Mouse (Mus musculus) embryonic facial prominence, embryonic 11.5 days (tissue): ENCODE results near the gene Yif1b. TPM values are rescaled to one million over a fixed set of nuclear protein-coding genes. Genes with fewer than 3 reads are reported as not detected.

Experiments used
- ATAC-seq: fragments of 200-750 bp; cut with Nextera tagmentation; replicated peaks from 2 replicates; pipeline ENCODE4 v1.8.0; 2017; ENCODE audit warnings: low read depth; ENCODE audit not compliant: insufficient number of reproducible peaks, low FRiP score, low TSS enrichment
- DNase-seq: peaks from one replicate; pipeline ENCODE4 v3.0.0-alpha.2; 2015; ENCODE audit warnings: low spot score
- H3K27ac ChIP-seq: fragments of 300-500 bp; sonication (generic); replicated peaks from 2 replicates; pipeline ENCODE4 v1.5.1; 2014; ENCODE audit warnings: mild to moderate bottlenecking, low read depth, low read length, control low read depth
- H3K27me3 ChIP-seq: fragments of 300-500 bp; sonication (generic); 2 replicates; pipeline ENCODE4 v1.6.1; 2014; ENCODE audit warnings: mild to moderate bottlenecking, low read length, moderate library complexity, mixed read lengths; ENCODE audit not compliant: control insufficient read depth, insufficient read depth
- H3K36me3 ChIP-seq: fragments of 300-500 bp; sonication (generic); replicated peaks from 2 replicates; pipeline ENCODE4 v1.6.1; 2014; ENCODE audit warnings: low read depth, mild to moderate bottlenecking, low read length, moderate library complexity, mixed read lengths; ENCODE audit not compliant: control insufficient read depth, insufficient read depth
- H3K4me1 ChIP-seq: fragments of 300-500 bp; sonication (generic); 2 replicates; pipeline ENCODE4 v1.6.1; 2014; ENCODE audit warnings: low read length, mixed read lengths; ENCODE audit not compliant: control insufficient read depth, insufficient read depth
- H3K4me2 ChIP-seq: fragments of 300-500 bp; sonication (generic); 2 replicates; pipeline ENCODE4 v1.6.1; 2014; ENCODE audit warnings: low read depth, mild to moderate bottlenecking, control low read depth, low read length, moderate library complexity
- H3K4me3 ChIP-seq: fragments of 300-500 bp; sonication (generic); 2 replicates; pipeline ENCODE4 v1.5.1; 2014; ENCODE audit warnings: low read depth, low read length, control low read depth
- H3K9ac ChIP-seq: fragments of 300-500 bp; sonication (generic); replicated peaks from 2 replicates; pipeline ENCODE4 v1.6.1; 2014; ENCODE audit warnings: mild to moderate bottlenecking, control low read depth, low read length
- H3K9me3 ChIP-seq: fragments of 300-500 bp; sonication (generic); replicated peaks from 2 replicates; pipeline ENCODE4 v1.6.1; 2016; ENCODE audit warnings: mild to moderate bottlenecking, low read length, inconsistent platforms, mixed read lengths; ENCODE audit not compliant: control insufficient read depth
- WGBS: fragments of 180-500 bp; shearing (Covaris S2); extraction: QIAGEN DNeasy Blood & Tissue Kit; methylation state at CpG from one replicate; pipeline ENCODE4 v1.1.7; 2014; 5-methylcytosine and 5-hydroxymethylcytosine counted together
- polyA plus RNA-seq: library from polyadenylated mRNA; unstranded; fragments of >200 nt; fragmentation: Nextera tagmentation; extraction: Ambion mirVana; gene quantifications from 2 replicates; pipeline ENCODE4 v1.2.1, GENCODE M21; 2014

The Yif1b gene
- polyA plus RNA-seq, 1 experiment from 2014 or later: 86.1 TPM

- Histone ChIP-seq H3K4me2 (peak within 1 kb of the TSS; percentile 19), H3K27me3 (no peaks in the 10 kb centered on the region; the same call in 1 of the 2 replicates), H3K4me1 (no peaks in the 10 kb centered on the region), H3K9ac (no peak within 1 kb of the TSS), H3K27ac (no peak within 1 kb of the TSS), H3K9me3 (no peaks in the 10 kb centered on the region), H3K36me3 (no peaks in the 10 kb centered on the region), H3K4me3 (no peak within 1 kb of the TSS)
- DNase-seq: peak; percentile 75
- 2% methylated on average over 20 of the region's 20 CpGs for WGBS
- peak; percentile 57 for ATAC-seq
Observed at GRCm38 (mm10) chr7:29213675-29214082, 24.4 kb upstream of the Yif1b start, which contains the start of gene Catsperg1. Catsperg1 (minus strand) TSS chr7:29214035.

GRCm38 (mm10) chr7:29214236-29214635 lies 23.9 kb upstream of the Yif1b start:
- no peaks in the 10 kb centered on the region for H3K4me1 ChIP-seq
- no peak for DNase-seq
- no peaks in the 10 kb centered on the region for H3K36me3 ChIP-seq
- H3K27ac ChIP-seq: no peak overlapping the region
- no peaks in the 10 kb centered on the region; the same call in 1 of the 2 replicates for H3K27me3 ChIP-seq
- 69% methylated on average over 2 of the region's 2 CpGs for WGBS
- ATAC-seq: no peak
- no peak overlapping the region for H3K4me3 ChIP-seq
- H3K9me3 ChIP-seq: no peaks in the 10 kb centered on the region
- H3K4me2 ChIP-seq: no peak overlapping the region
- no peak overlapping the region for H3K9ac ChIP-seq

- Histone ChIP-seq H3K27me3 (no peaks in the 10 kb centered on the region; the same call in 1 of the 2 replicates), H3K4me2 (no peak overlapping the region), H3K36me3 (no peaks in the 10 kb centered on the region), H3K4me1 (no peaks in the 10 kb centered on the region), H3K9ac (no peak overlapping the region), H3K9me3 (no peaks in the 10 kb centered on the region; the same call in 1 of the 2 replicates), H3K4me3 (no peak overlapping the region), H3K27ac (no peak overlapping the region)
- WGBS: 46% methylated on average over 15 of the region's 15 CpGs
- ATAC-seq: no peak
- no peak for DNase-seq
Observed at GRCm38 (mm10) chr7:29214846-29215245, 23.3 kb upstream of the Yif1b start.

GRCm38 (mm10) chr7:29224756-29225394 lies 13.3 kb upstream of the Yif1b start:
- ATAC-seq (peak; percentile 47; the same call in 1 of the 2 replicates), DNase-seq (peak; percentile 75)
- Histone ChIP-seq H3K9me3 (no peaks in the 10 kb centered on the region), H3K4me2 (peak overlapping the region; percentile 42), H3K27ac (no peak overlapping the region), H3K27me3 (no peaks in the 10 kb centered on the region), H3K36me3 (no peaks in the 10 kb centered on the region), H3K9ac (peak overlapping the region; percentile 39), H3K4me1 (peaks cover 9% of the 10 kb centered on the region), H3K4me3 (peak overlapping the region; percentile 15; the same call in 1 of the 2 replicates)
- WGBS: 8% methylated on average over 16 of the region's 16 CpGs

GRCm38 (mm10) chr7:29225520-29225919 lies 12.6 kb upstream of the Yif1b start:
- Histone ChIP-seq H3K27ac (no peak overlapping the region), H3K9me3 (no peaks in the 10 kb centered on the region), H3K4me2 (peak overlapping the region; percentile 42), H3K36me3 (no peaks in the 10 kb centered on the region), H3K4me3 (no peak overlapping the region), H3K27me3 (no peaks in the 10 kb centered on the region), H3K9ac (peak overlapping the region; percentile 39), H3K4me1 (peaks cover 9% of the 10 kb centered on the region)
- ATAC-seq (0 out of 2 replicates have a peak, but pooled peaks have one; percentile 42), DNase-seq (no peak)
- WGBS: 72% methylated on average over 13 of the region's 13 CpGs

- no peak for ATAC-seq
- H3K4me2 ChIP-seq: no peak overlapping the region
- H3K9ac ChIP-seq: no peak overlapping the region
- no peak for DNase-seq
- H3K4me3 ChIP-seq: no peak overlapping the region
- H3K27me3 ChIP-seq: peaks cover 15% of the 10 kb centered on the region
- H3K36me3 ChIP-seq: no peaks in the 10 kb centered on the region
- 74% methylated on average over 4 of the region's 4 CpGs for WGBS
- H3K4me1 ChIP-seq: peaks cover 13% of the 10 kb centered on the region
- no peak overlapping the region for H3K27ac ChIP-seq
- H3K9me3 ChIP-seq: no peaks in the 10 kb centered on the region
Observed at GRCm38 (mm10) chr7:29228202-29228601, 9.9 kb upstream of the Yif1b start.

GRCm38 (mm10) chr7:29230560-29230959 lies 7.6 kb upstream of the Yif1b start:
- no peak for ATAC-seq
- Histone ChIP-seq H3K4me2 (no peak overlapping the region), H3K4me3 (no peak overlapping the region), H3K27me3 (peaks cover 15% of the 10 kb centered on the region), H3K9me3 (no peaks in the 10 kb centered on the region), H3K27ac (no peak overlapping the region), H3K36me3 (no peaks in the 10 kb centered on the region), H3K4me1 (peaks cover 5% of the 10 kb centered on the region), H3K9ac (no peak overlapping the region)
- WGBS: 17% methylated on average over 3 of the region's 3 CpGs
- no peak for DNase-seq

GRCm38 (mm10) chr7:29231517-29231916 lies 6.6 kb upstream of the Yif1b start:
- ATAC-seq (no peak), DNase-seq (no peak)
- 48% methylated on average over 3 of the region's 3 CpGs for WGBS
- Histone ChIP-seq H3K27ac (no peak overlapping the region), H3K27me3 (peaks cover 15% of the 10 kb centered on the region), H3K9me3 (no peaks in the 10 kb centered on the region), H3K4me2 (no peak overlapping the region; the same call in 1 of the 2 replicates), H3K4me3 (no peak overlapping the region; the same call in 1 of the 2 replicates), H3K4me1 (peaks cover 4% of the 10 kb centered on the region), H3K36me3 (no peaks in the 10 kb centered on the region), H3K9ac (no peak overlapping the region)
